Mouse (Mus musculus): ENCODE results near the gene Defa28.
"Not testable (repeated sequence)": the region's sequence is repeated elsewhere in the genome, so short reads cannot be mapped to it uniquely, and the experiment has no call there.

The Defa28 gene

DNA sequence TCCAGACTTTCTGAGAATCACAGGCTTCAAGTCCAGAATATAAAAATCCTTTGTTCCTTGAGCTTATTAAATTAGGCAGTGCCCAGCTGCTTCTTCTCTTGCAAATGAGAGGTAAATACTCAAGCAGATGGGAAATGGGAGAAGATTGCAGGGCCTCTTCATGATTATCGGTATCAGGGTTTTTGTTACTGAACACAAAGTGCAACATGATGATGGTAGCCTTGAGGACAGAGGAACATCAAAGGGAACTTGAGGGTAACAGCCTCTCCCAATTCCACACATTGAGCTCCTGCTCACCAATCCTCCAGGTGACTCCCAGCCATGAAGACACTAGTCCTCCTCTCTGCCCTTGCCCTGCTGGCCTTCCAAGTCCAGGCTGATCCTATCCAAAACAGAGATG, at the start of gene Defa28:
Gene Defa28 (plus strand): TSS at position 301 of the 400 bp plus-strand sequence.
- DNase-seq (ENCODE audit: low spot score in 2 of 2): not testable (repeated sequence)

DNA sequence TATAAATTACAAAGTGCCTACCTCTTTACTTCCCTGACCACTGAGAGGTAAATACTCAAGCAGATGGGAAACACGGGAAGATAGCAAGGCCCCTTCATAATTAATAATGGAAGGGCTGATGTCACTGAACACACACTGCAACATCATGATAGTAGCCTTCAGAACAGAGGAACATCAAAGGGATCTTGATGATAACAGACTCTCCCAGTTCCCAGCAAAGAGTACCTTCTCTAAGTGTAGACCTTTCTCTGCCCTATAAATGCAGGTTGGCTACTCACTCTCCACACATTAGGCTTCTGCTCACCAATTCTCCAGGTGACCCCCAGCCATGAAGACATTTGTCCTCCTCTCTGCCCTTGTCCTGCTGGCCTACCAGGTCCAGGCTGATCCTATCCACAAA, 17.7 kb upstream of the Defa28 start, which contains the start of gene Defa37:
Gene Defa37 (plus strand): TSS at position 301 of the 400 bp plus-strand sequence.
- DNase-seq (ENCODE audit: low spot score in 2 of 2): not testable (repeated sequence)

DNA sequence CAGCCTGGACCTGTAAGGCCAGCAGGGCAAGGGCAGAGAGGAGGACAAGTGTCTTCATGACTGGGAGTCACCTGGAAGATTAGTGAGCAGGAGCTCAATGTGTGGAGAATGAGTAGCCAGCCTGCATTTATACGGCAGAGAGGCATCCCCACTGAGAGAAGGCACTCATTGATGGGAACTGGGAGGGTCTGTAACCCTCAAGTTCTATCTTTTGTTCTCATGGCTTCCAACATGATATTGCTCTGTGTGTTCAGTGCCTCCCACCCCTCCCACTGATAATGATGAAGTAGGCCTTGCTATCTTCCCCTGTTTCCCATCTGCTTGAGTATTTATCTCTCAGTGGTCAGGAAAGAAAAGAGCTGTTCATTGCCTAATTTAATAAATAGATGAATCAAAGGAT, 11.6 kb downstream of the Defa28 start, which contains the start of gene Gm7861:
Gene Gm7861 (minus strand): TSS at position 101 of the 400 bp plus-strand sequence.
- DNase-seq (ENCODE audit: low spot score in 2 of 2): not testable (repeated sequence)

DNA sequence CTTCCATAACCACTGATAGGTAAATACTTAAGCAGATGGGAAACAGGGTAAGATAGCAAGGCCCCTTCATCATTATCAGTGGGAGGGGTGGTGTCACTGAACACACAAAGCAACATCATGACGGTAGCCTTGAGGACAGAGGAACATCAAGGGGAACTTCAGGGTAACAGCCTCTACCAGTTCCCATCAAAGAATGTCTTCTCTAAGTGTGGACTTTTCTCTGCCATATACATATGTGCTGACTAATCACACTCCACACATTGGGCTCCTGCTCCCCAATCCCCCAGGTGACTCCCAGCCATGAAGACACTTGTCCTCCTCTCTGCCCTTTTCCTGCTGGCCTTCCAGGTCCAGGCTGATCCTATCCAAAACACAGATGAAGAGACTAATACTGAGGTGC, 35.1 kb downstream of the Defa28 start, which contains the start of gene Defa26:
Gene Defa26 (plus strand): TSS at position 301 of the 400 bp plus-strand sequence.
- DNase-seq (ENCODE audit: low spot score in 2 of 2): not testable (repeated sequence)

Data from right cerebral cortex, postnatal 36 days (tissue).